Mouse (Mus musculus) lung, adult 2 months (tissue): Measurements from ENCODE around the gene Agap1.

ENCODE experiments used
- CTCF ChIP-seq: fragments of 200-500 bp; IDR thresholded peaks from 2 replicates; pipeline ENCODE4 v1.5.1; 2011; ENCODE audit warnings: mild to moderate bottlenecking, low read length, control low read depth; ENCODE audit not compliant: insufficient read depth
- POLR2A ChIP-seq: fragments of 200-500 bp; IDR thresholded peaks from 2 replicates; pipeline ENCODE4 v1.6.1; 2011; ENCODE audit warnings: low read depth, mild to moderate bottlenecking, control low read depth, low read length, borderline replicate concordance; ENCODE audit errors: extremely low read depth

GRCm38 (mm10) chr1:89450139-89450538 is 4.5 kb upstream of the Agap1 start:
- TF ChIP-seq CTCF (no peak), POLR2A (no peak)
